Comparison of ENCODE assay signal across 9 mouse cellular contexts in the genomic region with DNA sequence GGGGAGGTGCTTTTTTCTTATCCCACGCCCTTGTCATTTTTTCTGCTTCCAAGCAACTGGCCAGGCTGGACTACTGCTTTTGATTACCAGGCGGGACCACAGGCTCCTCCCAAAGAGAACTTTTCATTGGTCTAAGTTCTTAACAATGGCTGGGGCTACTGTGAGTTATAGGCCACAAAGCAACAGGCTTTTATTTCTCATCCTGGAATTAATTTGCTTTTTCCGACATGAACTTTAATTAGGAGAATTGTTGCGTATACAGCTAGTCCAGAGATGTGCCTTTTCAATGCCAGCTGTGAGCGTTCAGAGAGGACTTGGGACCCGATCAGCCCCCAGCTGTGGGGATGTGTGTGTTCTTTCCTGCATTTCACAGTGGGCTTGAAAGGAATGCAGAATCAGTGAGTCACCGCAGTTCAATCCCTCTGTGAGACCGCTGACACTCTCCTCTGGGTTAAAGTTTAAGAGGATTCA.
DNase-seq lines count a peak whose midpoint lies in the region; ATAC-seq lines count a peak whose summit lies in the region.
"Had no signal": no experiment of that assay in that cellular context is flagged by ENCODE, and none has a peak within 500 bp of the region (broad histone marks: within the 10 kb centered on the region; RNA-seq: fewer than 3 reads in every experiment).

No protein-coding gene starts in this region.

- no peak for ATAC-seq in midbrain, embryonic 13.5 days

- H3K4me3 ChIP-seq in midbrain, embryonic 10.5 days: 0 out of 2 replicates have a peak overlapping the region, but pooled peaks have one; percentile 11
- H3K4me3 ChIP-seq in midbrain, embryonic 13.5 days (replicated peaks): no peak overlapping the region

- H3K27ac ChIP-seq in midbrain, embryonic 10.5 days (replicated peaks): peak overlapping the region; percentile 65
- no peak overlapping the region for H3K27ac ChIP-seq in midbrain, embryonic 13.5 days

- no peak overlapping the region for H3K9ac ChIP-seq in midbrain, embryonic 13.5 days (replicated peaks)

- H3K4me2 ChIP-seq in midbrain, embryonic 13.5 days (replicated peaks): no peak overlapping the region

- H3K9me3 ChIP-seq in midbrain, embryonic 10.5 days (replicated peaks): no peaks in the 10 kb centered on the region
- H3K9me3 ChIP-seq in midbrain, embryonic 13.5 days: 0 out of 2 replicates have a peak, but pooled peaks cover 4% of the 10 kb centered on the region

- peaks cover 34% of the 10 kb centered on the region for H3K4me1 ChIP-seq in midbrain, embryonic 10.5 days
- H3K4me1 ChIP-seq in midbrain, embryonic 13.5 days (replicated peaks): peaks cover 15% of the 10 kb centered on the region

- no peaks in the 10 kb centered on the region for H3K36me3 ChIP-seq in midbrain, embryonic 10.5 days
- H3K36me3 ChIP-seq in midbrain, embryonic 13.5 days: no peaks in the 10 kb centered on the region

- no peaks in the 10 kb centered on the region for H3K27me3 ChIP-seq in midbrain, embryonic 10.5 days (ENCODE audit: low read depth, poor library complexity, severe bottlenecking)
- no peaks in the 10 kb centered on the region for H3K27me3 ChIP-seq in midbrain, embryonic 13.5 days

- WGBS in midbrain, embryonic 10.5 days: 28% methylated on average over 8 of the region's 8 CpGs
- WGBS in midbrain, embryonic 13.5 days: 17% methylated on average over 8 of the region's 8 CpGs

- intact Hi-C loops in left cerebral cortex, postnatal 10 days (cut with DNase I): no loop called here

- DNase-seq in embryo, embryonic 10 days (ENCODE audit: low spot score): peak; percentile 52
- no peak for DNase-seq in embryo, embryonic 9.5 days (ENCODE audit: extremely low spot score)
- DNase-seq in midbrain, embryonic 10.5 days (ENCODE audit: low spot score): peak; percentile 38
- DNase-seq in kidney, postnatal 10 days: peak; percentile 66
- peak; percentile 81 for DNase-seq in yolk sac, embryonic 10.5 days (ENCODE audit: low spot score)
- no peak for DNase-seq in thymus, postnatal 36 days
- DNase-seq in left cerebral cortex, postnatal 10 days (ENCODE audit: extremely low spot score in 1 of 2, low spot score in 2 of 2): no peak
- DNase-seq: heart, postnatal 4 days had no signal

Comparison
In these comparisons a context has a peak if more than half of its experiments do, and no peak if none do; other contexts are left out.
1. DNase-seq: peak in embryo, embryonic 10 days (single experiment), midbrain, embryonic 10.5 days (single experiment), kidney, postnatal 10 days (single experiment) and yolk sac, embryonic 10.5 days (single experiment); none in embryo, embryonic 9.5 days (single experiment), thymus, postnatal 36 days (0 of 2) and left cerebral cortex, postnatal 10 days (0 of 2).